Mouse (Mus musculus) adrenal gland, postnatal 10 days (tissue): ENCODE measurements around the gene Tas2r110. TPM values are rescaled to one million over a fixed set of nuclear protein-coding genes. Genes with fewer than 3 reads are reported as not detected.

ENCODE experiments used
- DNase-seq: peaks from one replicate; pipeline ENCODE4 v3.0.0; 2021; ENCODE audit warnings: mixed read lengths
- long read RNA-seq, 2 experiments: library from polyadenylated mRNA; stranded (forward); transcript quantifications; one replicate each; pipeline ENCODE4 v2.0.0; 2021
- total RNA-seq, 2 experiments: library from RNA; stranded (reverse); gene quantifications; 2 replicates each; pipeline ENCODE4 v1.2.3; 2021

The Tas2r110 gene
- not detected for total RNA-seq
- long read RNA-seq, experiment 1 = 0 reads
- long read RNA-seq, experiment 2 = 0 reads

DNA sequence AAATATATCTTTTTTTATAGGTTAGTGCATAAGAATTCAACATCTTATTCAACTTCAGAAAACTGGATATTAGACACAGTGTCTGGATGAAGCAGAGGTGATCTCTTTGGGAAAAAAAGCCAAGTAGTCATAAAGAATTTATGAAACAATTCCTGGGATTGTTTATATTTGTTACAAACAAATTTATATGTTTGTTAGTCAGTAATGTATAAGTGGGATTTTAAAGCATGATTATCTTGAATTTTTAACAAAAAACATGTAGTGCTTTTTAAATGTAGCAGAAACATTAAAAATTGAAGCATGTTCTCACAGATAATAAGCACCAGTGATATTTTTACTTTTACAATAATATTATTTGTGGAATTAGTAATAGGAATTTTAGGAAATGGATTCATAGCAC is at the start of gene Tas2r110:
TSS of gene Tas2r110 (plus strand) at position 301 of the 400 bp plus-strand sequence.
- no peak for DNase-seq

- no peak for DNase-seq
Measured at GRCm38 (mm10) chr6:132846842-132847241, 21.0 kb upstream of the Tas2r110 start, which contains the start of gene Tas2r123. Tas2r123 (plus strand) TSS chr6:132847142.

- DNase-seq = no peak
Measured at GRCm38 (mm10) chr6:132855138-132855537, 12.7 kb upstream of the Tas2r110 start, which contains the start of gene Tas2r116. Tas2r116 (plus strand) TSS chr6:132855438.

- DNase-seq = no peak
Measured at GRCm38 (mm10) chr6:132892711-132893110, 24.9 kb downstream of the Tas2r110 start, which contains the start of gene Tas2r113. Tas2r113 (plus strand) TSS chr6:132893011.

DNA sequence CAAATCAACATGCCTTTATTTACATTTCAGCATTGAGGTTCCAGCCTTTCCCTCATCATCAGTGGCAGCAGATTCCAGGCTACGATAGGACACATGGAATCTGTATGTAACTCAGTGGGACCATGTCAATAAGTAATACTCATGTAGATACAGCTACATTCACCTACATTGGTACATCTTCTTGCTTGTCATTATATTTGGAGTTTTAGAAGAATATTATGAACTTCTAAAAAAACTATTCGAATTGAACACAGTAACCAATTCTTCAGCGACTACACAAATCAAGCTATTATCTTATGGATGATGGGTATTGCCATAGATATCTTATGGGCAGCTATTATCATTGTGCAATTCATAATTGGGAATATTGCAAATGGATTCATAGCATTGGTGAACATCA is 41.5 kb downstream of the Tas2r110 start, which contains the start of gene Tas2r125:
TSS of gene Tas2r125 (plus strand) at position 301 of the 400 bp plus-strand sequence.
- DNase-seq = no peak

Other genes with a start within 250 kb of the Tas2r110 start
- gene A630073D07Rik, start 216.5 kb upstream of the Tas2r110 start, total RNA-seq = not detected
- gene Tas2r120, start 211.1 kb upstream of the Tas2r110 start, total RNA-seq = not detected
- gene Tas2r121, start 167.0 kb upstream of the Tas2r110 start, total RNA-seq = not detected
- not detected for gene Tas2r122, start 156.1 kb upstream of the Tas2r110 start, total RNA-seq
- gene Tas2r115, start 130.0 kb upstream of the Tas2r110 start, total RNA-seq = not detected
- not detected for gene Tas2r124, start 113.3 kb upstream of the Tas2r110 start, total RNA-seq
- not detected for gene Tas2r102, start 105.9 kb upstream of the Tas2r110 start, total RNA-seq
- gene Tas2r136, start 89.8 kb upstream of the Tas2r110 start, total RNA-seq = not detected
- not detected for gene Tas2r117, start 65.2 kb upstream of the Tas2r110 start, total RNA-seq
- not detected for gene Tas2r123, start 20.9 kb upstream of the Tas2r110 start, total RNA-seq
- gene Tas2r116, start 12.6 kb upstream of the Tas2r110 start, total RNA-seq = not detected
- not detected for gene Tas2r113, start 25.0 kb downstream of the Tas2r110 start, total RNA-seq
- gene Tas2r125, start 41.6 kb downstream of the Tas2r110 start, total RNA-seq = not detected
- gene Tas2r129, start 83.1 kb downstream of the Tas2r110 start, total RNA-seq = not detected
- not detected for gene Tas2r131, start 89.9 kb downstream of the Tas2r110 start, total RNA-seq
- gene Tas2r109, start 113.0 kb downstream of the Tas2r110 start, total RNA-seq = not detected
- gene Tas2r103, start 169.1 kb downstream of the Tas2r110 start, total RNA-seq = not detected
- gene Tas2r140, start 187.8 kb downstream of the Tas2r110 start, total RNA-seq = not detected
- 10 to 100 TPM; 78.3 to 84.6 TPM for gene Smim10l1, start 236.9 kb downstream of the Tas2r110 start, total RNA-seq